Mouse (Mus musculus): ENCODE results near the gene Gm17651.

Gene Gm17651

GRCm38 (mm10) chr3:97674644-97675110 is at the start of gene Gm17651:
Gene Gm17651 (minus strand): TSS chr3:97674694.
- DNase-seq (ENCODE audit: low read depth, low spot score) = no peak

- DNase-seq (ENCODE audit: low read depth, low spot score) = no peak
These were observed 44.6 kb upstream of the Gm17651 start for GRCm38 (mm10) chr3:97719116-97719515.

- no peak for DNase-seq (ENCODE audit: low read depth, low spot score)
These were observed 41.4 kb upstream of the Gm17651 start for GRCm38 (mm10) chr3:97715922-97716321.

GRCm38 (mm10) chr3:97710881-97711280 is 36.4 kb upstream of the Gm17651 start:
- no peak for DNase-seq (ENCODE audit: low read depth, low spot score)

- peak; percentile 16 for DNase-seq (ENCODE audit: low read depth, low spot score)
These were observed 35.6 kb upstream of the Gm17651 start for GRCm38 (mm10) chr3:97710134-97710533.

- DNase-seq (ENCODE audit: low read depth, low spot score) = no peak
These were observed 32.1 kb upstream of the Gm17651 start for GRCm38 (mm10) chr3:97706561-97706960.

GRCm38 (mm10) chr3:97705508-97705907 is 31.0 kb upstream of the Gm17651 start:
- no peak for DNase-seq (ENCODE audit: low read depth, low spot score)

GRCm38 (mm10) chr3:97702448-97703080 is 28.1 kb upstream of the Gm17651 start:
- DNase-seq (ENCODE audit: low read depth, low spot score) = no peak

GRCm38 (mm10) chr3:97701198-97701597 is 26.7 kb upstream of the Gm17651 start:
- no peak for DNase-seq (ENCODE audit: low read depth, low spot score)

- no peak for DNase-seq (ENCODE audit: low read depth, low spot score)
These were observed 24.6 kb upstream of the Gm17651 start for GRCm38 (mm10) chr3:97699061-97699460.

- no peak for DNase-seq (ENCODE audit: low read depth, low spot score)
These were observed 22.8 kb upstream of the Gm17651 start for GRCm38 (mm10) chr3:97697291-97697690.

- DNase-seq (ENCODE audit: low read depth, low spot score) = no peak
These were observed 22.4 kb upstream of the Gm17651 start for GRCm38 (mm10) chr3:97696866-97697265.

GRCm38 (mm10) chr3:97693806-97694205 is 19.3 kb upstream of the Gm17651 start:
- no peak for DNase-seq (ENCODE audit: low read depth, low spot score)

GRCm38 (mm10) chr3:97691443-97692017 is 17.0 kb upstream of the Gm17651 start:
- no peak for DNase-seq (ENCODE audit: low read depth, low spot score)

GRCm38 (mm10) chr3:97690590-97690989 is 16.1 kb upstream of the Gm17651 start:
- DNase-seq (ENCODE audit: low read depth, low spot score) = no peak

GRCm38 (mm10) chr3:97689289-97689688 is 14.8 kb upstream of the Gm17651 start:
- no peak for DNase-seq (ENCODE audit: low read depth, low spot score)

GRCm38 (mm10) chr3:97686372-97687117 is 12.1 kb upstream of the Gm17651 start:
- DNase-seq (ENCODE audit: low read depth, low spot score) = no peak

- DNase-seq (ENCODE audit: low read depth, low spot score) = peak; percentile 75
These were observed 9.2 kb upstream of the Gm17651 start for GRCm38 (mm10) chr3:97683560-97684195.

- DNase-seq (ENCODE audit: low read depth, low spot score) = no peak
These were observed 8.1 kb upstream of the Gm17651 start for GRCm38 (mm10) chr3:97682576-97682975.

GRCm38 (mm10) chr3:97682159-97682502 is 7.6 kb upstream of the Gm17651 start:
- DNase-seq (ENCODE audit: low read depth, low spot score) = no peak

- DNase-seq (ENCODE audit: low read depth, low spot score) = no peak
These were observed 7.0 kb upstream of the Gm17651 start for GRCm38 (mm10) chr3:97681321-97682158.

Measured in WW6 (cell line).